Comparison of ENCODE assay signal across 14 mouse cellular contexts in genomic region chr9:44401081-44401480, GRCm38 (mm10). TPM values are rescaled to one million over a fixed set of nuclear protein-coding genes. Genes with fewer than 3 reads are reported as not detected.
A peak's percentile ranks its signal among the peaks of the same experiment; 100 is the strongest.
DNase-seq lines count a peak whose midpoint lies in the region; ATAC-seq and TF ChIP-seq lines count a peak whose summit lies in the region.
"Had no signal": no experiment of that assay in that cellular context is flagged by ENCODE, and none has a peak within 500 bp of the region (broad histone marks: within the 10 kb centered on the region; RNA-seq: fewer than 3 reads in every experiment).

No protein-coding gene starts in this region.

- peaks cover 73% of the 10 kb centered on the region for H3K36me3 ChIP-seq in heart, embryonic 14.5 days (ENCODE audit: control insufficient read depth, insufficient read depth, low read length)
- H3K36me3 ChIP-seq in kidney, postnatal 0 days (ENCODE audit: insufficient read depth, low read length) = peaks cover 48% of the 10 kb centered on the region
- H3K36me3 ChIP-seq in thymus, adult 2 months (ENCODE audit: control insufficient read depth, insufficient read depth, low read length) = peaks cover 36% of the 10 kb centered on the region

- H3K27me3 ChIP-seq in heart, embryonic 14.5 days (ENCODE audit: control insufficient read depth, insufficient read depth, low read length) = no peaks in the 10 kb centered on the region
- H3K27me3 ChIP-seq in kidney, postnatal 0 days (ENCODE audit: insufficient read depth, low read length) = no peaks in the 10 kb centered on the region
- H3K27me3 ChIP-seq in thymus, adult 2 months (ENCODE audit: control insufficient read depth, insufficient read depth, low read length) = no peaks in the 10 kb centered on the region
- H3K27me3 ChIP-seq: neural tube, embryonic 12.5 days had no signal

- H3K4me3 ChIP-seq in heart, embryonic 14.5 days (ENCODE audit: control insufficient read depth in 1 of 2, insufficient read depth in 1 of 2, low read depth in 1 of 2, low read length in 2 of 2) = no peak overlapping the region
- H3K4me3 ChIP-seq in kidney, postnatal 0 days (replicated peaks; ENCODE audit: low read depth, low read length) = no peak overlapping the region
- no peak overlapping the region for H3K4me3 ChIP-seq in thymus, adult 2 months (ENCODE audit: control insufficient read depth, insufficient read depth, low read length)
- H3K4me3 ChIP-seq: hindbrain, embryonic 10.5 days; limb, embryonic 10.5 days; neural tube, embryonic 12.5 days had no signal

- no peak for TF ChIP-seq POLR2A in thymus, adult 2 months (IDR thresholded peaks at IDR 0.05; ENCODE audit: control insufficient read depth, extremely low read depth, insufficient read depth, low read length, poor library complexity)

- peak; percentile 18; the same call in 1 of the 2 replicates for ATAC-seq in heart, embryonic 14.5 days (ENCODE audit: insufficient number of reproducible peaks, insufficient read depth, low FRiP score, low read depth)
- ATAC-seq in kidney, postnatal 0 days (replicated peaks; ENCODE audit: low FRiP score, low read depth) = peak; percentile 6; the same call in 1 of the 2 replicates

- no peak overlapping the region; the same call in 1 of the 2 replicates for H3K4me2 ChIP-seq in heart, embryonic 14.5 days (ENCODE audit: low read length)
- no peak overlapping the region for H3K4me2 ChIP-seq in kidney, postnatal 0 days (ENCODE audit: low read length)
- H3K4me2 ChIP-seq: neural tube, embryonic 12.5 days had no signal

- WGBS in heart, embryonic 14.5 days = 31% methylated on average over 4 of the region's 4 CpGs
- 69% methylated on average over 4 of the region's 4 CpGs for whole genome bisulfite sequencing in kidney, postnatal 0 days
- WGBS in thymus, adult 2 months = 92% methylated on average over 4 of the region's 4 CpGs

- peaks cover 13 to 34% of the 10 kb centered on the region in 2 experiments for H3K4me1 ChIP-seq in heart, embryonic 14.5 days (ENCODE audit: control insufficient read depth in 2 of 2, insufficient read depth in 2 of 2, low read length in 2 of 2)
- peaks cover 11% of the 10 kb centered on the region; the same call in 1 of the 2 replicates for H3K4me1 ChIP-seq in kidney, postnatal 0 days (replicated peaks; ENCODE audit: insufficient read depth, low read length)
- H3K4me1 ChIP-seq in thymus, adult 2 months (replicated peaks; ENCODE audit: control insufficient read depth, insufficient read depth, low read length) = peaks cover 15% of the 10 kb centered on the region

- intact Hi-C loops in heart, postnatal 25 days (cut with DNase I) = no loop called here

- H3K27ac ChIP-seq in heart, embryonic 14.5 days (replicated peaks in 1 of 2; ENCODE audit: control insufficient read depth in 1 of 2, insufficient read depth in 1 of 2, low read depth in 2 of 2, low read length in 2 of 2) = peak overlapping the region; percentile 19 to 73; a peak in 3 of 4 replicates
- no peak overlapping the region for H3K27ac ChIP-seq in kidney, postnatal 0 days
- no peak overlapping the region for H3K27ac ChIP-seq in thymus, adult 2 months (ENCODE audit: control insufficient read depth, insufficient read depth, low read length)
- H3K27ac ChIP-seq: hindbrain, embryonic 10.5 days; limb, embryonic 10.5 days; neural tube, embryonic 12.5 days had no signal

- DNase-seq in heart, adult 11 months = peak; percentile 97
- DNase-seq in heart, postnatal 25 days (ENCODE audit: low spot score) = no peak
- DNase-seq in 3T3-L1 (ENCODE audit: low read depth, low spot score) = peak; percentile 54
- peak; percentile 33 for DNase-seq in kidney, postnatal 0 days (ENCODE audit: low spot score)
- no peak for DNase-seq in right cerebral cortex, postnatal 25 days
- no peak for DNase-seq in right cerebral cortex, postnatal 4 days
- DNase-seq in thymus, adult 2 months = no peak
- DNase-seq: lung, postnatal 10 days; midbrain, embryonic 14.5 days; right cerebral cortex, adult 18-20 months had no signal

- no peaks in the 10 kb centered on the region for H3K9me3 ChIP-seq in heart, embryonic 14.5 days (ENCODE audit: control insufficient read depth, low read length)
- H3K9me3 ChIP-seq in kidney, postnatal 0 days (replicated peaks; ENCODE audit: low read length) = no peaks in the 10 kb centered on the region
- H3K9me3 ChIP-seq: hindbrain, embryonic 10.5 days; limb, embryonic 10.5 days; neural tube, embryonic 12.5 days had no signal

- H3K9ac ChIP-seq in heart, embryonic 14.5 days (ENCODE audit: low read length) = peak overlapping the region; percentile 44; the same call in 1 of the 2 replicates
- H3K9ac ChIP-seq in kidney, postnatal 0 days (ENCODE audit: low read depth, low read length) = no peak overlapping the region
- H3K9ac ChIP-seq: neural tube, embryonic 12.5 days had no signal

- TF ChIP-seq CTCF in kidney, postnatal 0 days (IDR thresholded peaks at IDR 0.05; ENCODE audit: low read depth) = no peak
- TF ChIP-seq CTCF in thymus, adult 2 months (IDR thresholded peaks at IDR 0.05; ENCODE audit: borderline replicate concordance, control insufficient read depth, extremely low read depth, insufficient read depth, low read length, poor library complexity) = no peak

RNA-seq across cellular contexts. Expression of gene Slc37a4, which starts 4.4 kb away (rescaled TPM):
- 10 to 100 TPM; 25.5 to 27.9 TPM for total RNA-seq in heart, postnatal 25 days (2021)
- polyA plus RNA-seq in heart, embryonic 14.5 days (2014; fragmentation: Nextera tagmentation; extraction: Ambion mirVana) = 32.0 and 35.7 TPM in 2 replicates
- 88.7 and 101 TPM in 2 replicates for polyA plus RNA-seq in kidney, postnatal 0 days (2015; fragmentation: Nextera tagmentation; extraction: Ambion mirVana)
- polyA plus RNA-seq in thymus, adult 2 months (2012; rRNA removed) = 22.4 and 32.9 TPM in 2 replicates

RNA-seq across cellular contexts. Expression of gene Rps25, which starts 5.9 kb away (rescaled TPM):
- 100 to 1,000 TPM; 745 to 824 TPM for total RNA-seq in heart, postnatal 25 days (2021)
- polyA plus RNA-seq in heart, embryonic 14.5 days (2014; fragmentation: Nextera tagmentation; extraction: Ambion mirVana) = 1,406 and 1,617 TPM in 2 replicates
- 2,620 and 2,934 TPM in 2 replicates for polyA plus RNA-seq in kidney, postnatal 0 days (2015; fragmentation: Nextera tagmentation; extraction: Ambion mirVana)
- polyA plus RNA-seq in thymus, adult 2 months (2012; rRNA removed) = 220 and 258 TPM in 2 replicates

RNA-seq across cellular contexts. Expression of gene Trappc4, which starts 6.3 kb away (rescaled TPM):
- 10 to 100 TPM; 34.9 to 35.1 TPM for total RNA-seq in heart, postnatal 25 days (2021)
- polyA plus RNA-seq in heart, embryonic 14.5 days (2014; fragmentation: Nextera tagmentation; extraction: Ambion mirVana) = 74.0 and 85.4 TPM in 2 replicates
- 130 and 135 TPM in 2 replicates for polyA plus RNA-seq in kidney, postnatal 0 days (2015; fragmentation: Nextera tagmentation; extraction: Ambion mirVana)
- 49.1 and 57.4 TPM in 2 replicates for polyA plus RNA-seq in thymus, adult 2 months (2012; rRNA removed)

RNA-seq across cellular contexts. Expression of gene Ccdc84, which starts 17.3 kb away (rescaled TPM):
- 1 to 10 TPM; 7.2 to 8.0 TPM for total RNA-seq in heart, postnatal 25 days (2021)
- 19.5 and 20.9 TPM in 2 replicates for polyA plus RNA-seq in heart, embryonic 14.5 days (2014; fragmentation: Nextera tagmentation; extraction: Ambion mirVana)
- polyA plus RNA-seq in kidney, postnatal 0 days (2015; fragmentation: Nextera tagmentation; extraction: Ambion mirVana) = 25.5 and 29.2 TPM in 2 replicates
- 30.0 and 30.9 TPM in 2 replicates for polyA plus RNA-seq in thymus, adult 2 months (2012; rRNA removed)

RNA-seq across cellular contexts. Expression of gene Hyou1, which starts 21.8 kb away (rescaled TPM):
- 10 to 100 TPM; 70.2 to 78.9 TPM for total RNA-seq in heart, postnatal 25 days (2021)
- polyA plus RNA-seq in heart, embryonic 14.5 days (2014; fragmentation: Nextera tagmentation; extraction: Ambion mirVana) = 12.7 and 12.9 TPM in 2 replicates
- 22.1 and 25.8 TPM in 2 replicates for polyA plus RNA-seq in kidney, postnatal 0 days (2015; fragmentation: Nextera tagmentation; extraction: Ambion mirVana)
- polyA plus RNA-seq in thymus, adult 2 months (2012; rRNA removed) = 74.4 and 75.5 TPM in 2 replicates

Comparison
In these comparisons a context has a peak if more than half of its experiments do, and no peak if none do; other contexts are left out.
1. DNase-seq: peak in heart, adult 11 months (single experiment), 3T3-L1 (single experiment) and kidney, postnatal 0 days (single experiment); none in heart, postnatal 25 days (single experiment), right cerebral cortex, postnatal 25 days (single experiment), right cerebral cortex, postnatal 4 days (single experiment) and thymus, adult 2 months (single experiment).
2. H3K27ac ChIP-seq: peak in heart, embryonic 14.5 days (2 of 2); none in kidney, postnatal 0 days (single experiment) and thymus, adult 2 months (single experiment).